Mouse (Mus musculus) limb, embryonic 11.5 days (tissue): ENCODE data around the gene Snapc1. TPM values are rescaled to one million over a fixed set of nuclear protein-coding genes. Genes with fewer than 3 reads are reported as not detected.

Experiments
- polyA plus RNA-seq: library from polyadenylated mRNA; unstranded; fragments of >200 nt; fragmentation: Nextera tagmentation; extraction: Ambion mirVana; gene quantifications from 2 replicates; pipeline ENCODE4 v1.2.1, GENCODE M21; 2014

Gene Snapc1
- polyA plus RNA-seq, 1 experiment from 2014 or later = 22.2 TPM

Other genes with a start within 250 kb of the Snapc1 start
- gene Hif1a, start 63.1 kb upstream of the Snapc1 start, polyA plus RNA-seq = 111 and 123 TPM in 2 replicates
- gene Gm49321, start 26.8 kb upstream of the Snapc1 start, polyA plus RNA-seq = 13.5 and 15.9 TPM in 2 replicates
- gene Syt16, start 33.2 kb downstream of the Snapc1 start, polyA plus RNA-seq = 2.4 and 3.0 TPM in 2 replicates